8 mouse cellular contexts compared by ENCODE assay signal in the genomic region with DNA sequence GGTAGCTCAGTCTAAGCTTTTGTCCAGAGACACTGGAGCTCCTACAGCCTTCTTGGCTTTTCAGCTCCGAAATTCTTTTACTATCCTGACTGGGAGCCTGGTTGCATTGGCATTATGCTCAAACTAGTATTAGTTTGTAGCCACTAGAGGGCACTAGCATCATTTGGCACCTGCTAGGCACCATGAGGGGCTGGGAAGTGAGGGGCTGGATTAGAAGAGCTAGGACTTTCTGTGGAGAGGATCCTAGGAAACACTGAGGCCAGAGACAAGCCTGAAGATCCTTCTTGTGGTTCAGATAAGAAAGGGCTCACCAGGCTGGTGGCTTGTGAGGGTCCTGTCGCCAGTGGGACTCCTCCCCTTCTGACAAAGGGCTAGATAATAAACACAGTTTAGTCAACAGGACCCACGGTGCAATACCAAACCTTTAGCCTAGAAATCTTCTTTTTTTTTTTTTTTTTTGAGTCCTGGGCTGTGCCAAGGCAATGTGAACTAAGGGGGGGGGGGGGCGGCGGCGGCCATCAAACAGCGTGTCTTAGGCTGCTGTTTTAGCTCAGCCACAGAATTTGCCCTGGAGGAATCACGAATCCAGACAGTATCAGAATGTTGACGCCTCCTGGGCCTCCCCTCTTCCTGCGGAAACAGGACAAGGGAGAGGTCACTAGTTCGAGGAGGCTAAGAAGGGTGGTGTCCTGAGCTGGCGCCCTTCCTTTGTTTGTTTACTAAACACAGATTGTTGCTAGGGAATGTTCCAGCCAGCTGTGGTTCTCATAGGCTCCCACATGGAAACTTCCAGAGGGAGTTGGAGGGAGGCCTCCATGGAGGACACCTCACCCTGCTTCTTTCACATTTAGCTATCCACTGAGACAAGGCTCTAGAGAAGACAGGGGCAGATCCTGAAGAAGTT. TPM values are rescaled to one million over a fixed set of nuclear protein-coding genes. Genes with fewer than 3 reads are reported as not detected.
DNase-seq lines count a peak whose midpoint lies in the region; ATAC-seq and TF ChIP-seq lines count a peak whose summit lies in the region.

No protein-coding gene starts in this region.

- no peak for TF ChIP-seq POLR2A in MEL (IDR thresholded peaks at IDR 0.05; ENCODE audit: control insufficient read depth in 1 of 2, insufficient read depth in 1 of 2, low read depth in 1 of 2, low read length in 2 of 2, poor library complexity in 1 of 2)

- peaks cover 0 to 5% of the 10 kb centered on the region in 2 experiments; a peak in 1 of 4 replicates for H3K4me1 ChIP-seq in MEL (ENCODE audit: control insufficient read depth in 1 of 2, insufficient read depth in 2 of 2, low read length in 2 of 2)
- no peaks in the 10 kb centered on the region for H3K4me1 ChIP-seq in forebrain, embryonic 12.5 days
- H3K4me1 ChIP-seq in liver, embryonic 16.5 days (ENCODE audit: control insufficient read depth, low read depth, low read length), result no peaks in the 10 kb centered on the region
- H3K4me1 ChIP-seq in neural tube, embryonic 13.5 days (replicated peaks), result no peaks in the 10 kb centered on the region

- ATAC-seq in forebrain, embryonic 12.5 days (ENCODE audit: low FRiP score), result peak; percentile 85
- peak; percentile 69 for ATAC-seq in liver, embryonic 16.5 days (ENCODE audit: low read depth)
- peak; percentile 88 for ATAC-seq in neural tube, embryonic 13.5 days (ENCODE audit: low read depth)

- no peaks in the 10 kb centered on the region for H3K36me3 ChIP-seq in MEL (ENCODE audit: control insufficient read depth in 1 of 2, insufficient read depth in 2 of 2, low read length in 2 of 2)
- no peaks in the 10 kb centered on the region for H3K36me3 ChIP-seq in forebrain, embryonic 12.5 days (replicated peaks)
- H3K36me3 ChIP-seq in liver, embryonic 16.5 days (ENCODE audit: control insufficient read depth, insufficient read depth), result no peaks in the 10 kb centered on the region
- no peaks in the 10 kb centered on the region for H3K36me3 ChIP-seq in neural tube, embryonic 13.5 days

- DNase-seq in MEL (ENCODE audit: low read depth, low spot score), result peak; percentile 75
- peak; percentile 45 for DNase-seq in c-Kit-positive CD71-positive TER-119-negative erythroid progenitor cells, embryonic 14.5 days (ENCODE audit: low read depth)
- peak; percentile 95 to 96 for DNase-seq in heart, postnatal 10 days
- DNase-seq in kidney, postnatal 25 days, result peak; percentile 78 to 88
- peak; percentile 26 for DNase-seq in thymus, postnatal 25 days

- TF ChIP-seq RAD21 in MEL (IDR thresholded peaks at IDR 0.05; ENCODE audit: low read depth, low read length), result peak; percentile 95

- no peak for TF ChIP-seq EP300 in MEL (IDR thresholded peaks at IDR 0.05; ENCODE audit: low read depth in 1 of 2, low read length in 2 of 2)

- peak overlapping the region; percentile 36; the same call in 1 of the 2 replicates for H3K9ac ChIP-seq in MEL (ENCODE audit: control insufficient read depth, low read depth, low read length, poor library complexity, severe bottlenecking)
- H3K9ac ChIP-seq in forebrain, embryonic 12.5 days, result no peak overlapping the region
- H3K9ac ChIP-seq in liver, embryonic 16.5 days (ENCODE audit: low read depth, low read length), result peak overlapping the region; percentile 13; the same call in 1 of the 2 replicates
- no peak overlapping the region for H3K9ac ChIP-seq in neural tube, embryonic 13.5 days

- H3K4me3 ChIP-seq in MEL (ENCODE audit: control insufficient read depth in 1 of 2, insufficient read depth in 1 of 2, low read depth in 2 of 2, low read length in 2 of 2), result peak overlapping the region; percentile 16 to 23; a peak in 2 of 4 replicates
- no peak overlapping the region for H3K4me3 ChIP-seq in forebrain, embryonic 12.5 days (replicated peaks)
- 0 out of 2 replicates have a peak overlapping the region, but pooled peaks have one; percentile 10 for H3K4me3 ChIP-seq in liver, embryonic 16.5 days (ENCODE audit: low read depth, low read length)
- no peak overlapping the region for H3K4me3 ChIP-seq in neural tube, embryonic 13.5 days

- intact Hi-C loops in heart, postnatal 10 days (cut with DNase I), result loop anchor here (1.0 to 5.0 kb wide), 5 partner anchors 42 to 331 kb away; a partner anchor contains a TSS

- 52% methylated on average over 12 of the region's 12 CpGs for WGBS in forebrain, embryonic 12.5 days
- 13% methylated on average over 12 of the region's 12 CpGs for WGBS in liver, embryonic 16.5 days (ENCODE audit: insufficient replicate concordance)
- 45% methylated on average over 12 of the region's 12 CpGs for WGBS in neural tube, embryonic 13.5 days

- no peaks in the 10 kb centered on the region for H3K9me3 ChIP-seq in MEL (replicated peaks; ENCODE audit: insufficient read depth, low read length)
- H3K9me3 ChIP-seq in forebrain, embryonic 12.5 days, result no peaks in the 10 kb centered on the region
- H3K9me3 ChIP-seq in liver, embryonic 16.5 days (replicated peaks; ENCODE audit: control insufficient read depth, low read length), result no peaks in the 10 kb centered on the region
- no peaks in the 10 kb centered on the region for H3K9me3 ChIP-seq in neural tube, embryonic 13.5 days

- H3K4me2 ChIP-seq in forebrain, embryonic 12.5 days, result no peak overlapping the region
- H3K4me2 ChIP-seq in liver, embryonic 16.5 days (ENCODE audit: low read depth, low read length), result peak overlapping the region; percentile 54
- H3K4me2 ChIP-seq in neural tube, embryonic 13.5 days, result no peak overlapping the region

- H3K79me2 ChIP-seq in MEL (ENCODE audit: control insufficient read depth, insufficient read depth, low read length, poor library complexity), result no peaks in the 10 kb centered on the region

- peak; percentile 73 to 92 (median 73) for TF ChIP-seq CTCF in MEL (IDR thresholded peaks at IDR 0.05 in 2 of 3, conservative IDR thresholded peaks at IDR 0.05 in 1 of 3; ENCODE audit: control insufficient read depth in 1 of 3, insufficient read depth in 1 of 3, low read depth in 2 of 3, low read length in 3 of 3, poor library complexity in 1 of 3, severe bottlenecking in 1 of 3)

- no peaks in the 10 kb centered on the region for H3K27me3 ChIP-seq in MEL (ENCODE audit: control insufficient read depth in 1 of 2, insufficient read depth in 2 of 2, low read length in 2 of 2)
- H3K27me3 ChIP-seq in forebrain, embryonic 12.5 days, result 0 out of 2 replicates have a peak, but pooled peaks cover 4% of the 10 kb centered on the region
- no peaks in the 10 kb centered on the region for H3K27me3 ChIP-seq in liver, embryonic 16.5 days (ENCODE audit: control insufficient read depth, insufficient read depth, low read depth, low read length)
- H3K27me3 ChIP-seq in neural tube, embryonic 13.5 days, result no peaks in the 10 kb centered on the region

- no peak overlapping the region for H3K27ac ChIP-seq in MEL (ENCODE audit: control insufficient read depth, low read depth, low read length)
- H3K27ac ChIP-seq in forebrain, embryonic 12.5 days, result no peak overlapping the region
- H3K27ac ChIP-seq in liver, embryonic 16.5 days (ENCODE audit: low read length), result no peak overlapping the region
- H3K27ac ChIP-seq in neural tube, embryonic 13.5 days (replicated peaks), result no peak overlapping the region

TF ChIP-seq in MEL, 35 proteins besides CTCF, POLR2A, EP300 and RAD21 (continues in another document):
- TF ChIP-seq ZC3H11A (IDR thresholded peaks at IDR 0.05; ENCODE audit: low read depth, low read length) (peak; percentile 75), SIN3A (IDR thresholded peaks at IDR 0.05; ENCODE audit: low read length) (0 out of 2 replicates have a peak, but pooled peaks have one; percentile 32), MAX (IDR thresholded peaks at IDR 0.05; ENCODE audit: low read length) (no peak), E2F4 (IDR thresholded peaks at IDR 0.05; ENCODE audit: borderline replicate concordance, low read depth, low read length) (no peak), SMC3 (IDR thresholded peaks at IDR 0.05; ENCODE audit: low read depth, low read length) (peak; percentile 84), JUND (IDR thresholded peaks at IDR 0.05; ENCODE audit: low read depth, low read length) (no peak), POLR2AphosphoS2 (IDR thresholded peaks at IDR 0.05; ENCODE audit: low read length) (no peak)

RNA-seq across cellular contexts. Expression of a gene that starts 7.1 kb away (rescaled TPM):
- not detected in 2 replicates for total RNA-seq in MEL (2012; rRNA removed)
- polyA plus RNA-seq in MEL (2012; ENCODE audit: insufficient read depth in 1 of 2, insufficient read length in 2 of 2, low read depth in 1 of 2, low replicate concordance in 2 of 2, missing spikeins in 1 of 2), result not detected
- not detected in 2 replicates for polyA plus RNA-seq in forebrain, embryonic 12.5 days (2016; fragmentation: Nextera tagmentation; extraction: Ambion mirVana)
- not detected for total RNA-seq in heart, postnatal 10 days (2021)
- polyA plus RNA-seq in liver, embryonic 16.5 days (2015; fragmentation: Nextera tagmentation; extraction: Ambion mirVana), result not detected in 2 replicates
- not detected in 2 replicates for polyA plus RNA-seq in neural tube, embryonic 13.5 days (2015; fragmentation: Nextera tagmentation; extraction: Ambion mirVana)

RNA-seq across cellular contexts. Expression of a gene that starts 33.2 kb away (rescaled TPM):
- total RNA-seq in MEL (2012; rRNA removed), result 19.0 and 21.4 TPM in 2 replicates
- 10 to 100 TPM in 1 of 2 experiments, not detected in 1; 29.2 TPM for polyA plus RNA-seq in MEL (2012; ENCODE audit: insufficient read depth in 1 of 2, insufficient read length in 2 of 2, low read depth in 1 of 2, low replicate concordance in 2 of 2, missing spikeins in 1 of 2)
- 77.5 and 82.6 TPM in 2 replicates for polyA plus RNA-seq in forebrain, embryonic 12.5 days (2016; fragmentation: Nextera tagmentation; extraction: Ambion mirVana)
- 10 to 100 TPM; 30.9 to 32.1 TPM for total RNA-seq in heart, postnatal 10 days (2021)
- 12.9 and 14.1 TPM in 2 replicates for polyA plus RNA-seq in liver, embryonic 16.5 days (2015; fragmentation: Nextera tagmentation; extraction: Ambion mirVana)
- polyA plus RNA-seq in neural tube, embryonic 13.5 days (2015; fragmentation: Nextera tagmentation; extraction: Ambion mirVana), result 91.4 and 94.2 TPM in 2 replicates

RNA-seq across cellular contexts. Expression of a gene that starts 33.2 kb away (rescaled TPM):
- 44.1 and 48.9 TPM in 2 replicates for total RNA-seq in MEL (2012; rRNA removed)
- 10 to 100 TPM in 1 of 2 experiments, not detected in 1; 55.3 TPM for polyA plus RNA-seq in MEL (2012; ENCODE audit: insufficient read depth in 1 of 2, insufficient read length in 2 of 2, low read depth in 1 of 2, low replicate concordance in 2 of 2, missing spikeins in 1 of 2)
- 45.3 and 47.2 TPM in 2 replicates for polyA plus RNA-seq in forebrain, embryonic 12.5 days (2016; fragmentation: Nextera tagmentation; extraction: Ambion mirVana)
- 1 to 10 TPM; 3.0 to 4.0 TPM for total RNA-seq in heart, postnatal 10 days (2021)
- 13.8 and 14.7 TPM in 2 replicates for polyA plus RNA-seq in liver, embryonic 16.5 days (2015; fragmentation: Nextera tagmentation; extraction: Ambion mirVana)
- polyA plus RNA-seq in neural tube, embryonic 13.5 days (2015; fragmentation: Nextera tagmentation; extraction: Ambion mirVana), result 12.1 and 15.9 TPM in 2 replicates

RNA-seq across cellular contexts. Expression of a gene that starts 38.4 kb away (rescaled TPM):
- not detected in 2 replicates for total RNA-seq in MEL (2012; rRNA removed)
- polyA plus RNA-seq in MEL (2012; ENCODE audit: insufficient read depth in 1 of 2, insufficient read length in 2 of 2, low read depth in 1 of 2, low replicate concordance in 2 of 2, missing spikeins in 1 of 2), result under 1 TPM in 1 of 2 experiments, not detected in 1; 0.04 TPM
- 4.2 and 5.1 TPM in 2 replicates for polyA plus RNA-seq in forebrain, embryonic 12.5 days (2016; fragmentation: Nextera tagmentation; extraction: Ambion mirVana)
- 10 to 100 TPM; 15.9 to 17.2 TPM for total RNA-seq in heart, postnatal 10 days (2021)
- 0.57 and 0.61 TPM in 2 replicates for polyA plus RNA-seq in liver, embryonic 16.5 days (2015; fragmentation: Nextera tagmentation; extraction: Ambion mirVana)
- polyA plus RNA-seq in neural tube, embryonic 13.5 days (2015; fragmentation: Nextera tagmentation; extraction: Ambion mirVana), result 6.5 and 6.7 TPM in 2 replicates

Comparison
In these comparisons a context has a peak if more than half of its experiments do, and no peak if none do; other contexts are left out.
1. DNase-seq: peak in every context shown above with its lines; median percentile 96 in heart, postnatal 10 days; 83 in kidney, postnatal 25 days; 75 in MEL; 45 in c-Kit-positive CD71-positive TER-119-negative erythroid progenitor cells, embryonic 14.5 days; 26 in thymus, postnatal 25 days.
2. H3K4me3 ChIP-seq: peak in MEL (2 of 2) and liver, embryonic 16.5 days (single experiment); none in forebrain, embryonic 12.5 days (single experiment) and neural tube, embryonic 13.5 days (single experiment).
3. H3K9ac ChIP-seq: peak in MEL (single experiment) and liver, embryonic 16.5 days (single experiment); none in forebrain, embryonic 12.5 days (single experiment) and neural tube, embryonic 13.5 days (single experiment).
4. Peak in every context shown above with its lines, with median percentiles within 50 percentile points of each other: ATAC-seq.